Mouse (Mus musculus): ENCODE results near the gene Mptx1. TPM values are rescaled to one million over a fixed set of nuclear protein-coding genes. Genes with fewer than 3 reads are reported as not detected.
"Not testable (repeated sequence)": the region's sequence is repeated elsewhere in the genome, so short reads cannot be mapped to it uniquely, and the experiment has no call there.

Mptx1 gene
- 0.23 TPM in 1 of 2 replicates, not detected in the other for polyA plus RNA-seq (2015; fragmentation: Nextera tagmentation; extraction: Ambion mirVana)

- H3K27ac ChIP-seq (replicated peaks), result no peak within 1 kb of the TSS
- H3K27me3 ChIP-seq (replicated peaks), result no peaks in the 10 kb centered on the region
- no peaks in the 10 kb centered on the region for H3K9me3 ChIP-seq (replicated peaks)
- ATAC-seq (ENCODE audit: low FRiP score), result no peak
- H3K4me3 ChIP-seq (replicated peaks), result no peak within 1 kb of the TSS
- H3K4me1 ChIP-seq, result no peaks in the 10 kb centered on the region
- no peak within 1 kb of the TSS for H3K9ac ChIP-seq (replicated peaks)
- no peaks in the 10 kb centered on the region for H3K36me3 ChIP-seq
- no peak within 1 kb of the TSS for H3K4me2 ChIP-seq
Measured at GRCm38 (mm10) chr1:174330218-174330617, at the start of gene Mptx1. Mptx1 (plus strand) TSS chr1:174330518.

- H3K4me3 ChIP-seq (replicated peaks), result no peak overlapping the region
- H3K4me1 ChIP-seq, result no peaks in the 10 kb centered on the region
- no peak overlapping the region for H3K9ac ChIP-seq (replicated peaks)
- 63% methylated on average over 1 of the region's 1 CpGs for WGBS
- no peak for ATAC-seq (ENCODE audit: low FRiP score)
- no peaks in the 10 kb centered on the region for H3K9me3 ChIP-seq (replicated peaks)
- H3K27ac ChIP-seq (replicated peaks), result no peak overlapping the region
- H3K4me2 ChIP-seq, result no peak overlapping the region
- no peaks in the 10 kb centered on the region for H3K36me3 ChIP-seq
- H3K27me3 ChIP-seq (replicated peaks), result no peaks in the 10 kb centered on the region
Measured at GRCm38 (mm10) chr1:174303162-174303561, 27.2 kb upstream of the Mptx1 start.

- no peak overlapping the region for H3K9ac ChIP-seq (replicated peaks)
- no peaks in the 10 kb centered on the region for H3K4me1 ChIP-seq
- no peaks in the 10 kb centered on the region for H3K36me3 ChIP-seq
- ATAC-seq (ENCODE audit: low FRiP score), result no peak
- H3K9me3 ChIP-seq (replicated peaks), result no peaks in the 10 kb centered on the region
- no peak overlapping the region for H3K4me2 ChIP-seq
- H3K27ac ChIP-seq (replicated peaks), result no peak overlapping the region
- 81% methylated on average over 2 of the region's 2 CpGs for WGBS
- H3K4me3 ChIP-seq (replicated peaks), result no peak overlapping the region
- H3K27me3 ChIP-seq (replicated peaks), result no peaks in the 10 kb centered on the region
Measured at GRCm38 (mm10) chr1:174317308-174317707, 13.0 kb upstream of the Mptx1 start.

DNA sequence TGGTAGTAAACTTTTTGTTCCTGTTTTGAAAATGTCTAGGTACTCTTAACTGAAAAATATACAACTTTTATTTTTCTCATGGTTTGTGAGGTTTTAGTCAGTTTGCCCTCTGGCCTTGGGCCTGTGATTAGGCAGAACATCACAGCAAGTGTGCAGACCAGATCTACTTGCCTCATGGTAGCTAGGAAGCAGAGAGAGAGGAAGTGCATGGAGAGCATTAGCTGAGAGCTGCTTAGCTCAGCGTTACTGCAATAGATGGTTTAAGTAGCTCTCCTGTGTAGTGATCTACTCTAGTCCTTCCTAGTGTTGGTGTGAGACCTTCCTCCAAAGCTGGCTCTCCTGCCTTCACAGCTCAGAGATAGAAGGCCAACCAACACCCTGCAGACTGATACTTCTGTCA lies 23.3 kb downstream of the Mptx1 start:
- H3K27me3 ChIP-seq (replicated peaks); H3K36me3 ChIP-seq; H3K9me3 ChIP-seq (replicated peaks); H3K9ac ChIP-seq (replicated peaks); H3K4me2 ChIP-seq; H3K27ac ChIP-seq (replicated peaks); ATAC-seq (ENCODE audit: low FRiP score); H3K4me3 ChIP-seq (replicated peaks); H3K4me1 ChIP-seq: not testable (repeated sequence)
- 85% methylated on average over 1 of the region's 1 CpGs for WGBS

DNA sequence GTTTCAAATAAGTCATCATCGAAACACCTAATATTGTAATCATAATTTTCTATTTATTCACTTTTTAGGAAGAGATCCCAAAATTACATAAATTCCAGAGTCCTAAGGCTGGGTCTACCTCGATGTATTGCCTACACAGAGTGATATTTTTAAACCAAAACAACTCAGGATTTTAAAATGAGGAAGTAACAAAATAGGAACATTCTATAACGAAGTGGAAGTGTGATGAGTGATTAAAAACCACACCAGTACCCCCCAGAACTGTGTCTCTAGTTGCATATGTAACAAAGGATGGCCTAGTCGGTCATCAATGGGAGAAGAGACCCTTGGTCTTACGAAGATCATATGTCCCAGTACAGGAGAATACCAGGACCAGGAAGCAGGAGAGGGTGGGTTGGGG lies 24.3 kb downstream of the Mptx1 start:
- Histone ChIP-seq H3K9me3 (replicated peaks) (no peaks in the 10 kb centered on the region), H3K36me3 (no peaks in the 10 kb centered on the region), H3K4me2 (no peak overlapping the region), H3K27ac (replicated peaks) (no peak overlapping the region), H3K27me3 (replicated peaks) (no peaks in the 10 kb centered on the region), H3K9ac (replicated peaks) (no peak overlapping the region), H3K4me1 (no peaks in the 10 kb centered on the region), H3K4me3 (replicated peaks) (no peak overlapping the region)
- ATAC-seq (ENCODE audit: low FRiP score), result no peak
- WGBS, result 83% methylated on average over 5 of the region's 5 CpGs

DNA sequence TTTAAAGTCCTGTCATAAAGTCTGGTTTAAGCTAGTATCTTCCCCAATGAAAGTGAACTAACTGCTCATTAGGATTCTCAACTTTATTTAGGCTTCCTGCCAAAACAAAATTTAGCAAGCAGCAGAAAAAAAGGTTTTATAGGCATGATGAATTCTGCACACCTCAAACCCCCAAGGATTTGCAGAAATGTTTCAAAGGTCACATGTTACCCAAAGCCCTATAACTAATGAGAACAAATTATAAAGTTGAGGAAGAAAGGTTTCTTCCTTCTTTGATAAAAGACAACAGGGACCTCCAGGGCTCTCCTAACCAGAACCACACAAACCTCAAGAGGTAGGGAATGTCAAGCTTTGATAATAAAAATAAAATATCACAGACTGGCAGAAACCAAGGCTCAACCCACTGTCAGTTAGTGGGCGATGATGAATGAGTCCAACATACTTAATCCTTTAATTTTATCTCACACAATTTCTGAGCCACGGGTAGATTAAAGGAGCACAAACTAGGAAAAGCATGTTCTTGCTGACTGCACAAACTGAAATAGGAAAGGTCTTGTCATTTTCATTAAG lies 34.6 kb downstream of the Mptx1 start, which contains the start of gene Olfr417:
TSS of gene Olfr417 (plus strand) at position 241 of the 570 bp plus-strand sequence.
- WGBS, result 78% methylated on average over 2 of the region's 2 CpGs
- Histone ChIP-seq H3K36me3 (no peaks in the 10 kb centered on the region), H3K9me3 (replicated peaks) (no peaks in the 10 kb centered on the region), H3K27ac (replicated peaks) (no peak within 1 kb of the TSS), H3K4me1 (no peaks in the 10 kb centered on the region), H3K4me3 (replicated peaks) (no peak within 1 kb of the TSS), H3K9ac (replicated peaks) (no peak within 1 kb of the TSS), H3K27me3 (replicated peaks) (no peaks in the 10 kb centered on the region), H3K4me2 (no peak within 1 kb of the TSS)
- no peak for ATAC-seq (ENCODE audit: low FRiP score)

DNA sequence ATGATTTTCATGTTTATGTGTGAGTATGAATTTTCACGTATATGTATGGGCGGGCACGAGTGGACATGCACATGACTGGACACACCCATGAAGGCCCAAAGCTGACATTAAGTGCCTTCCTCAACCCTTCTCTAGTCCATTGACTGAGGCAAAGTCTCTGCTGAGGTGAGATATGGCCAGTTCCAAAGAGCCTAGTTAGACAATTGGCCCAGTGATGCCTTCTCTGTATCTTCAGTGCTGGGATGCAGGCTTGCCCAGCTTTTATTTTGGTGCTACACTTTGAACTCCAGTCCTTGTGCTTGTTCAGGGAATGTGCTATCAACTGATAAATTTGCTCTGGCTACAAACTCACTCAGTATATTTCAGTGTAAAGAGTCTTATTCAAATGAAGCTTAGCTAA lies 43.5 kb downstream of the Mptx1 start:
- Histone ChIP-seq H3K4me3 (replicated peaks) (no peak overlapping the region), H3K9ac (replicated peaks) (no peak overlapping the region), H3K4me1 (no peaks in the 10 kb centered on the region), H3K27ac (replicated peaks) (no peak overlapping the region), H3K9me3 (replicated peaks) (no peaks in the 10 kb centered on the region), H3K27me3 (replicated peaks) (no peaks in the 10 kb centered on the region), H3K36me3 (no peaks in the 10 kb centered on the region), H3K4me2 (no peak overlapping the region)
- 93% methylated on average over 3 of the region's 3 CpGs for WGBS
- ATAC-seq (ENCODE audit: low FRiP score), result no peak

Other genes starting within 250 kb of the Mptx1 start
- gene Olfr429, start 246.2 kb upstream of the Mptx1 start, polyA plus RNA-seq (2015; fragmentation: Nextera tagmentation; extraction: Ambion mirVana), result not detected in 2 replicates
- gene Olfr427, start 233.6 kb upstream of the Mptx1 start, polyA plus RNA-seq (2015; fragmentation: Nextera tagmentation; extraction: Ambion mirVana), result not detected in 2 replicates
- gene Olfr231, start 209.4 kb upstream of the Mptx1 start, polyA plus RNA-seq (2015; fragmentation: Nextera tagmentation; extraction: Ambion mirVana), result not detected in 2 replicates
- gene Olfr424, start 199.0 kb upstream of the Mptx1 start, polyA plus RNA-seq (2015; fragmentation: Nextera tagmentation; extraction: Ambion mirVana), result not detected in 2 replicates
- gene Olfr420, start 174.9 kb upstream of the Mptx1 start, polyA plus RNA-seq (2015; fragmentation: Nextera tagmentation; extraction: Ambion mirVana), result not detected in 2 replicates
- 0.06 and 0.20 TPM in 2 replicates for gene Spta1, start 157.7 kb upstream of the Mptx1 start, polyA plus RNA-seq (2015; fragmentation: Nextera tagmentation; extraction: Ambion mirVana)
- gene Olfr419, start 78.5 kb upstream of the Mptx1 start, polyA plus RNA-seq (2015; fragmentation: Nextera tagmentation; extraction: Ambion mirVana), result not detected in 2 replicates
- not detected in 2 replicates for gene Olfr417, start 34.6 kb downstream of the Mptx1 start, polyA plus RNA-seq (2015; fragmentation: Nextera tagmentation; extraction: Ambion mirVana)
- gene Olfr248, start 60.5 kb downstream of the Mptx1 start, polyA plus RNA-seq (2015; fragmentation: Nextera tagmentation; extraction: Ambion mirVana), result not detected in 2 replicates
- gene Olfr414, start 93.5 kb downstream of the Mptx1 start, polyA plus RNA-seq (2015; fragmentation: Nextera tagmentation; extraction: Ambion mirVana), result not detected in 2 replicates
- gene Olfr220, start 111.6 kb downstream of the Mptx1 start, polyA plus RNA-seq (2015; fragmentation: Nextera tagmentation; extraction: Ambion mirVana), result not detected in 2 replicates
- 8.3 and 8.5 TPM in 2 replicates for gene Fmn2, start 171.3 kb downstream of the Mptx1 start, polyA plus RNA-seq (2015; fragmentation: Nextera tagmentation; extraction: Ambion mirVana)